Mouse (Mus musculus) limb, embryonic 10.5 days (tissue): ENCODE results near the gene Zfp458. TPM values are rescaled to one million over a fixed set of nuclear protein-coding genes. Genes with fewer than 3 reads are reported as not detected.
"Not testable (repeated sequence)": the region's sequence is repeated elsewhere in the genome, so short reads cannot be mapped to it uniquely, and the experiment has no call there.

Experiments
- DNase-seq: peaks from one replicate; pipeline ENCODE4 v3.0.0-alpha.2; 2017; ENCODE audit warnings: low spot score
- H3K27ac ChIP-seq: fragments of 300-500 bp; sonication (generic); 2 replicates; pipeline ENCODE4 v1.5.1; 2016; ENCODE audit warnings: mild to moderate bottlenecking
- H3K27me3 ChIP-seq: fragments of 300-500 bp; sonication (generic); 2 replicates; pipeline ENCODE4 v1.6.1; 2016; ENCODE audit warnings: low read depth, mild to moderate bottlenecking; ENCODE audit not compliant: poor library complexity, severe bottlenecking
- H3K36me3 ChIP-seq: fragments of 300-500 bp; sonication (generic); 2 replicates; pipeline ENCODE4 v1.6.1; 2016; ENCODE audit warnings: mild to moderate bottlenecking, moderate library complexity
- H3K4me1 ChIP-seq: fragments of 300-500 bp; sonication (generic); 2 replicates; pipeline ENCODE4 v1.6.1; 2016
- H3K4me3 ChIP-seq: fragments of 300-500 bp; sonication (generic); 2 replicates; pipeline ENCODE4 v1.5.1; 2016; ENCODE audit warnings: mild to moderate bottlenecking, moderate library complexity
- H3K9me3 ChIP-seq: fragments of 300-500 bp; sonication (generic); replicated peaks from 2 replicates; pipeline ENCODE4 v1.6.1; 2016; ENCODE audit warnings: mild to moderate bottlenecking
- WGBS: fragments of 180-500 bp; shearing (Covaris S2); methylation state at CpG from one replicate; pipeline ENCODE4 v1.1.7; 2016; 5-methylcytosine and 5-hydroxymethylcytosine counted together
- polyA plus RNA-seq: library from polyadenylated mRNA; unstranded; fragments of >200 nt; fragmentation: Nextera tagmentation; extraction: Ambion mirVana; gene quantifications from 2 replicates; pipeline ENCODE4 v1.2.1, GENCODE M21; 2016

The Zfp458 gene
- polyA plus RNA-seq: 0.74 and 1.5 TPM in 2 replicates

DNA sequence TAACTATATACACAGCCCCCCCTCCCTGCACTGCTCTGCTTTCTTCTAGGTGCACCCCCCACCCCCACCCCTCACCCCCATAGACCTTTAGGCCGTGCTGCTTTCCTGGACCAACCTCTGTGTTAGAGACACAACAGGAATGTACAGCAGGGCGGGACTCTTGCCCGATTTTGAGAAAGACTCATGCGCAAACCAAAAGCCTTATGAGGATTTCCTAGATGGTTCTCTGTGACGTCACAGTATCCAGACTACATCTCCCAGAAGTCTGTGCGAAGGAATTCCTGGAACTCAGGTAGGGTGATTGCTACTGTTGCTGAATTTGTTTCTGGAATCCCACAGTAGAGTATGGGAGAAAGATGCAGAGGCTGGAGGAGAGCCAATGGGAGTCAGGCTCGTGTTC lies at the start of gene Zfp458:
Zfp458 (minus strand) TSS at position 153 of the 400 bp plus-strand sequence.
- H3K27me3 ChIP-seq: no peaks in the 10 kb centered on the region
- no peak for DNase-seq
- H3K36me3 ChIP-seq: no peaks in the 10 kb centered on the region
- no peaks in the 10 kb centered on the region for H3K9me3 ChIP-seq
- H3K4me1 ChIP-seq: no peaks in the 10 kb centered on the region
- H3K4me3 ChIP-seq: no peak within 1 kb of the TSS
- WGBS: 44% methylated on average over 7 of the region's 7 CpGs
- no peak within 1 kb of the TSS for H3K27ac ChIP-seq

DNA sequence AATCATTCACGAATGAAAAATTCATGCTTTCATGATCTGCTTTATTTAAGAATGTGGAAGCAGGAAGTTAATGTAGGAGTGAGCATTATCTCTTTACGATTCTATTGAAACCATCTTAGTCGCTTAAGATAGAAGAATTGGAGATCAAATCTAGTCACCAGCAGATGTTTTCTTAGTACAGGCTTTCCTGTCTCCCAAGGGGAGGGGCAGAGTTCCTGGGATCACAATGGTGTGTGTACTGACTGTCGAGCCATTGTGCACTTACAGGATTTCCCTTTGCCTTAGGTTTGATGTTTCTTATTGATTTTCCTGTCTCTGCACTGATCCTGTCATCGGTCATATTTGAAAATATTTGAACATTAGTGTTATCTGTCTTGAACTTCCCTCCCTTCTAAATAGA lies 28.5 kb upstream of the Zfp458 start:
- no peaks in the 10 kb centered on the region for H3K36me3 ChIP-seq
- WGBS: 45% methylated on average over 5 of the region's 5 CpGs
- H3K27ac ChIP-seq: peak overlapping the region; percentile 79; the same call in 1 of the 2 replicates
- peak overlapping the region; percentile 67 for H3K4me3 ChIP-seq
- H3K4me1 ChIP-seq: peaks cover 6% of the 10 kb centered on the region; the same call in 1 of the 2 replicates
- no peaks in the 10 kb centered on the region for H3K9me3 ChIP-seq
- H3K27me3 ChIP-seq: no peaks in the 10 kb centered on the region
- DNase-seq: no peak

DNA sequence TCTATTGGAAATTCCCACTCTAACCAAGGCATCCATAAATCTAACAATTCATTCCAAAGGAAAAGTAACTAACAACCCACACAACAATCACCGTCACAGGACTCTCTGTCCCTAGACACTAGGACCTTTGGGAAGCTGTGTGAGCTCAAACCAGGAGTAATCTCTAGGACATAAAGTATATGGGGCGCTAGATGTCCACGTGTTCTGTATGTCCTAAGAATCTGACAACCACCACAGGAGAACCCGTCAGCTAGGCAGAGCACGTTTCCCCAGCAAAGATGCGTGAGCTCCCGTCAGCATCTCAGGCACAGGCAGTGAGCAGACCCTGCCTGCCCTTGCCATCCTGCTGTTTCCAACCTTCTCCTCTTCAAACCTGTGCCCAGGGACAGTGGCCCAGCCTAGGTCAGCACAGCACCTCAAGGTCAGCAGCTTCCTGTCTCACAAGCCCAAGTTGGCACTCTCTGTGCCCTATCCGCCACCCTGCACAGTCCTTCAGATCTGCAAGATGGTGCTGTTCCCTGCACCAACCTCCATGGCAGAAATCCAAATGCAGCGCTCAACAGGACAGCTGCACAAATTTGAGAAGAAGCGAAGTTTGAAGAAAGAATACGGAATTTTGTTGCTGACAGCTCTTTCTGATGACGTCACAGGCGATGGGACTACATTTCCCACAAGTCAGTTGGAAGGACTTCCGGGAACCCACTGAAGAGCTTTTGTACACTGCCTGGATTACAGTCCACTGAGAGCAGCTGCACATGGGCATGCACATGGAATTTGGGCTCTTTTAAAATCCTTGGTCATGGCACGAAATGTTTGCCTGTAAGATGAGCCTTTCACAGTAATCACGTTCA lies 27.8 kb upstream of the Zfp458 start, which contains the start of gene Zfp457:
Zfp457 (minus strand) TSS at position 664 of the 851 bp plus-strand sequence.
- Histone ChIP-seq H3K27ac (peak within 1 kb of the TSS; percentile 79), H3K27me3 (no peaks in the 10 kb centered on the region), H3K36me3 (no peaks in the 10 kb centered on the region), H3K9me3 (no peaks in the 10 kb centered on the region), H3K4me1 (peaks cover 6% of the 10 kb centered on the region; the same call in 1 of the 2 replicates), H3K4me3 (peak within 1 kb of the TSS; percentile 67)
- DNase-seq: peak; percentile 78
- WGBS: 13% methylated on average over 16 of the region's 16 CpGs

DNA sequence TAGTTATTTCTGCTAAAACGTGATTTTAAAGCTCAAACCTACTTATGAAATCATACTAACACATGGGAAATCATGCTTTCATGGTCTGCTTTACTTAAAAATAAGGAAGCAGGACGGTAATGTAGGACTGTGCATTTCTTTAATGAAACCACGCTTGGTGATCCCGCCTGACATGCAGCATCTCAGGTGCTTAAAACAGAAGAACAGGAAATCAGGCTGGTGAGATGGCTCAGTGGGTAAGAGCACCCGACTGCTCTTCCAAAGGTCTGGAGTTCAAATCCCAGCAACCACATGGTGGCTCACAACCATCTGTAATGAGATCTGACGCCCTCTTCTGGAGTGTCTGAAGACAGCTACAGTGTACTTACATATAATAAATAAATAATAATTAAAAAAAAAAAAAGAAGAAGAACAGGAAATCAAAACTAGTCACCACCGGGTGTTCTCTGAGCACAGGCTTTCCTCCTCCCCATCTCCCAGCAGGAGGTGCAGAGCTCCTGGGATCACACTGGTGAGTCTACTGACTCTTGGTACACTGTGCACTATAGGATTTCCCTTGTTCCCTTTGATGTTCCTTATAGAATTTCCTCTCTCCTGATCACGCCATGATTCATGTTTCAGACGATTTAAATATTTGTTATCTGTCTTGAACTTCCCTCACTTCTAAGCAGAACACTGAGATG lies 8.7 kb downstream of the Zfp458 start:
- DNase-seq, H3K36me3 ChIP-seq, H3K27ac ChIP-seq, H3K9me3 ChIP-seq, H3K4me1 ChIP-seq, H3K27me3 ChIP-seq: not testable (repeated sequence)
- H3K4me3 ChIP-seq: peak overlapping the region; percentile 69
- 55% methylated on average over 9 of the region's 9 CpGs for WGBS

DNA sequence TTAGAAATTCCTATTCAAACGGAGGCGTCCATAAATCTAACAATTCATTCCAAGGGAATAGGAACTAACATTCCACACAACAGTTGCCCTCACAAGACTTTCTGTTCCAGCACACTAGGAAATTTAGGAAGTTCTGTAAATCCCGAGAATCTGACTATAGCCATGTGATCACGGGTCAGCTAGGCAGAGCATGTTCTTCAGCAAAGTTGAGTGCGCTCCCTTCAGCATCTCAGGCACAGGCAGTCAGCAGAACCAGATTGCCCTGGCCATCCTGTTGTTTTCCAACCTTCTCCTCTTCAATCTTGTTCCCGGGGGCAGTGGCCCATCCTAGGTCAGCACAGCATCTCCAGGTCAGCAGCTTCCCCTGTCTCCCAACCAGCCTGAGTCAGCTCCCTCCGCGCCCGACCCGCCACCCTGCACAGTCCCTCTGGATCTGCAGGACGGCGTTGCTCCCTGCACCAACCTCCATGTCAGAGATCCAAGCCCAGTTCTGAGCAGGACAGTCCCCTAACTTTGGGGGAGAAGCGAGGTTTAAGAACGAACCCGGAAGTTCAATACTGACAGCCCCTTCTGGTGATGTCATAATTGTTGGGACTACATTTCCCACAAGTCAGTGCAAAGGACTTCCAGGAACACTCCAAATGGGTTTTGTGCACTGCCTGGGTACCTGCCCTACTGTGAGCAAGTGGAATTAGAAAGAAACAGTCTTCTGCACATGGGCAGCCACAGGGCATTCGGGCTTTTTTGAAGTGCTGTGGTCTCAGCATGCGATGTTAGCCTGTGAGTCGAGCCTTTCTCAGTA lies 9.5 kb downstream of the Zfp458 start:
- WGBS: 7% methylated on average over 18 of the region's 18 CpGs
- H3K27me3 ChIP-seq: no peaks in the 10 kb centered on the region
- DNase-seq: peak; percentile 61
- H3K4me1 ChIP-seq: 0 out of 2 replicates have a peak, but pooled peaks cover 2% of the 10 kb centered on the region
- H3K9me3 ChIP-seq: 0 out of 2 replicates have a peak, but pooled peaks cover 3% of the 10 kb centered on the region
- 0 out of 2 replicates have a peak, but pooled peaks cover 2% of the 10 kb centered on the region for H3K36me3 ChIP-seq
- peak overlapping the region; percentile 67; the same call in 1 of the 2 replicates for H3K27ac ChIP-seq
- peak overlapping the region; percentile 69 for H3K4me3 ChIP-seq

DNA sequence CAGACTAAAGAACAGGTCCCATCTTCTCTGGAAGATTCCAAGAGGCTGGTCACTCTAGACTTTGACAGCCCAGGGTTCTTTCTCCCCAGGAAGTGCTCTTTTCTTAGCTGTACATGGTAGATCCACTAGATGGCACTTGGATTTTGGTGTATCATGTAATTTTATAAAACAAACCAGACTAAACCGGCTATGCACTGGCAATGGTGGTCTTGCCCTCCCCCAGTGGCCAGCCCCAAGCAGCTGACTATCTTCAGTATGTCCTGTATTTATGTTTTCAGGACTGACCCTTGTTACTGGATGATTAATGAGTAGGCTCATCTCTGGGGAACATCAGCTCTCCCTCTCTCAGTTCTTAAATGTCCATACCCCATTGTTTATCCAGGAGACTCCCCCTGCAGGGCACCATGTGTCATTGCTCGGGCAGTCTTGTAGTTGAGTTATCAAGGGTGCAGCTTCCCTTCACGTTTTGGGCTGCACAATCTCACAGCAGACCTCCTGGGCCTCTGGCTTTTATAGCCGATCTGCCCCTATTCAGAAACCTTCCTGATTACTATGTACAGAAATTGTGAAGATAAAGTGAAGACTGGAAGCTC lies 64.2 kb downstream of the Zfp458 start:
- H3K9me3 ChIP-seq: no peaks in the 10 kb centered on the region
- no peaks in the 10 kb centered on the region for H3K4me1 ChIP-seq
- no peak overlapping the region for H3K4me3 ChIP-seq
- no peaks in the 10 kb centered on the region for H3K27me3 ChIP-seq
- 70% methylated on average over 4 of the region's 4 CpGs for WGBS
- DNase-seq: no peak
- no peaks in the 10 kb centered on the region for H3K36me3 ChIP-seq
- no peak overlapping the region for H3K27ac ChIP-seq

Other genes starting within 250 kb of the Zfp458 start
- 2.4 and 4.3 TPM in 2 replicates for gene Zfp712, start 217.3 kb downstream of the Zfp458 start, polyA plus RNA-seq
- gene Zfp708, start 180.5 kb downstream of the Zfp458 start, polyA plus RNA-seq: 4.9 and 6.8 TPM in 2 replicates
- gene Gm28557, start 169.9 kb downstream of the Zfp458 start, polyA plus RNA-seq: 1.8 and 2.9 TPM in 2 replicates
- 0.19 and 0.31 TPM in 2 replicates for gene Rslcan18, start 162.2 kb downstream of the Zfp458 start, polyA plus RNA-seq
- gene Zfp759, start 156.8 kb downstream of the Zfp458 start, polyA plus RNA-seq: 1.5 and 1.9 TPM in 2 replicates
- gene Rsl1, start 105.3 kb downstream of the Zfp458 start, polyA plus RNA-seq: 6.2 and 6.5 TPM in 2 replicates
- 1.5 and 1.9 TPM in 2 replicates for gene Zfp455, start 84.0 kb downstream of the Zfp458 start, polyA plus RNA-seq
- gene Zfp457, start 28.0 kb upstream of the Zfp458 start, polyA plus RNA-seq: 0.24 and 0.50 TPM in 2 replicates
- 1.4 and 1.7 TPM in 2 replicates for gene Zfp595, start 54.1 kb upstream of the Zfp458 start, polyA plus RNA-seq
- gene Gm28044, start 82.1 kb upstream of the Zfp458 start, polyA plus RNA-seq: not detected in 2 replicates
- 0.93 and 1.2 TPM in 2 replicates for gene Zfp953, start 82.1 kb upstream of the Zfp458 start, polyA plus RNA-seq
- 0.35 TPM in 1 of 2 replicates, not detected in the other for gene Gm28041, start 97.3 kb upstream of the Zfp458 start, polyA plus RNA-seq
- gene Zfp456, start 97.3 kb upstream of the Zfp458 start, polyA plus RNA-seq: 0.78 and 1.2 TPM in 2 replicates
- 2.7 and 6.0 TPM in 2 replicates for gene Zfp429, start 121.4 kb upstream of the Zfp458 start, polyA plus RNA-seq
- gene Zfp459, start 143.0 kb upstream of the Zfp458 start, polyA plus RNA-seq: 1.2 TPM in 2 replicates
- 6.8 and 10.1 TPM in 2 replicates for gene Zfp874a, start 173.2 kb upstream of the Zfp458 start, polyA plus RNA-seq
- 1.5 and 2.5 TPM in 2 replicates for gene Zfp874b, start 205.8 kb upstream of the Zfp458 start, polyA plus RNA-seq
- 14.2 and 18.5 TPM in 2 replicates for gene Zfp58, start 222.1 kb upstream of the Zfp458 start, polyA plus RNA-seq
- gene Gm26965, start 247.7 kb upstream of the Zfp458 start, polyA plus RNA-seq: not detected in 2 replicates
- 18.0 and 22.3 TPM in 2 replicates for gene Zfp87, start 247.7 kb upstream of the Zfp458 start, polyA plus RNA-seq